Mouse (Mus musculus) lung, adult 2 months (tissue): ENCODE results near the gene Rnaseh1.

Experiments
- CTCF ChIP-seq: fragments of 200-500 bp; IDR thresholded peaks from 2 replicates; pipeline ENCODE4 v1.5.1; 2011; ENCODE audit warnings: mild to moderate bottlenecking, low read length, control low read depth; ENCODE audit not compliant: insufficient read depth
- POLR2A ChIP-seq: fragments of 200-500 bp; IDR thresholded peaks from 2 replicates; pipeline ENCODE4 v1.6.1; 2011; ENCODE audit warnings: low read depth, mild to moderate bottlenecking, control low read depth, low read length, borderline replicate concordance; ENCODE audit errors: extremely low read depth

- TF ChIP-seq CTCF (no peak), POLR2A (no peak)
These were observed 27.8 kb upstream of the Rnaseh1 start for GRCm38 (mm10) chr12:28621451-28622166.
